Mouse (Mus musculus) kidney, adult 2 months (tissue): ENCODE results near the gene Slc22a14.

Source experiments
- CTCF ChIP-seq: fragments of 200-500 bp; conservative IDR thresholded peaks from 2 replicates; pipeline ENCODE4 v1.5.1; 2011; ENCODE audit warnings: low read depth, mild to moderate bottlenecking, control low read depth, low read length, moderate library complexity, mixed read lengths; ENCODE audit not compliant: insufficient read depth, insufficient read length
- POLR2A ChIP-seq: fragments of 200-500 bp; IDR thresholded peaks from one replicate; pipeline ENCODE4 v1.6.1; 2011; ENCODE audit warnings: low read depth, low read length, control low read depth

GRCm38 (mm10) chr9:119167608-119168007 is 197.7 kb downstream of the Slc22a14 start:
- no peak for TF ChIP-seq CTCF
- TF ChIP-seq POLR2A: no peak
